Mouse (Mus musculus): ENCODE measurements around the gene Ubac2.

Gene Ubac2

GRCm38 (mm10) chr14:121983009-121983933 is 104.9 kb downstream of the Ubac2 start:
- peak; percentile 42 for DNase-seq

- DNase-seq, result no peak
Observed at GRCm38 (mm10) chr14:121985477-121985876, 107.1 kb downstream of the Ubac2 start.

GRCm38 (mm10) chr14:121986028-121986427 is 107.6 kb downstream of the Ubac2 start:
- no peak for DNase-seq

GRCm38 (mm10) chr14:121987287-121987686 is 108.9 kb downstream of the Ubac2 start:
- DNase-seq, result no peak

- no peak for DNase-seq
Observed at GRCm38 (mm10) chr14:121987691-121988090, 109.3 kb downstream of the Ubac2 start.

- peak; percentile 57 for DNase-seq
Observed at GRCm38 (mm10) chr14:121989331-121989730, 110.9 kb downstream of the Ubac2 start.

GRCm38 (mm10) chr14:121989869-121990268 is 111.4 kb downstream of the Ubac2 start:
- no peak for DNase-seq

GRCm38 (mm10) chr14:121990897-121991296 is 112.5 kb downstream of the Ubac2 start:
- no peak for DNase-seq

GRCm38 (mm10) chr14:121991921-121992320 is 113.5 kb downstream of the Ubac2 start:
- no peak for DNase-seq

GRCm38 (mm10) chr14:121992395-121993280 is 114.2 kb downstream of the Ubac2 start:
- DNase-seq, result no peak

GRCm38 (mm10) chr14:121993616-121994015 is 115.2 kb downstream of the Ubac2 start:
- no peak for DNase-seq

- DNase-seq, result no peak
Observed at GRCm38 (mm10) chr14:121994171-121994700, 115.8 kb downstream of the Ubac2 start.

- DNase-seq, result no peak
Observed at GRCm38 (mm10) chr14:121994846-121995556, 116.6 kb downstream of the Ubac2 start.

- DNase-seq, result no peak
Observed at GRCm38 (mm10) chr14:121995557-121995870, 117.1 kb downstream of the Ubac2 start.

- DNase-seq, result peak; percentile 83
Observed at GRCm38 (mm10) chr14:121996786-121997185, 118.4 kb downstream of the Ubac2 start.

GRCm38 (mm10) chr14:121999455-121999854 is 121.0 kb downstream of the Ubac2 start:
- DNase-seq, result no peak

GRCm38 (mm10) chr14:122000346-122001105 is 122.1 kb downstream of the Ubac2 start:
- DNase-seq, result peak; percentile 24

GRCm38 (mm10) chr14:122002224-122002623 is 123.8 kb downstream of the Ubac2 start:
- DNase-seq, result no peak

GRCm38 (mm10) chr14:122003812-122004211 is 125.4 kb downstream of the Ubac2 start:
- DNase-seq, result no peak

GRCm38 (mm10) chr14:122008261-122008660 is 129.8 kb downstream of the Ubac2 start:
- no peak for DNase-seq

GRCm38 (mm10) chr14:122009502-122009901 is 131.1 kb downstream of the Ubac2 start:
- DNase-seq, result peak; percentile 23

GRCm38 (mm10) chr14:122010301-122010700 is 131.9 kb downstream of the Ubac2 start:
- DNase-seq, result no peak

Measured in kidney, adult 9 months (tissue).